Mouse (Mus musculus) gastrocnemius, postnatal 36 days (tissue): Measurements from ENCODE around the gene Usp2. TPM values are rescaled to one million over a fixed set of nuclear protein-coding genes. Genes with fewer than 3 reads are reported as not detected.

Experiments used
- DNase-seq, 2 experiments: peaks; one replicate each; pipeline ENCODE4 v3.0.0; 2022
- intact Hi-C: fragments of 180-260 bp; cut with DNase I; formaldehyde crosslinking; loops from one replicate; pipeline ENCODE4 v1.15.1; 2025
- total RNA-seq, 2 experiments: library from RNA; stranded (reverse); gene quantifications; 2 replicates each; pipeline ENCODE4 v1.2.3; 2021

Usp2 gene
- total RNA-seq, 2 experiments from 2014 or later: 236 to 254 TPM

DNA sequence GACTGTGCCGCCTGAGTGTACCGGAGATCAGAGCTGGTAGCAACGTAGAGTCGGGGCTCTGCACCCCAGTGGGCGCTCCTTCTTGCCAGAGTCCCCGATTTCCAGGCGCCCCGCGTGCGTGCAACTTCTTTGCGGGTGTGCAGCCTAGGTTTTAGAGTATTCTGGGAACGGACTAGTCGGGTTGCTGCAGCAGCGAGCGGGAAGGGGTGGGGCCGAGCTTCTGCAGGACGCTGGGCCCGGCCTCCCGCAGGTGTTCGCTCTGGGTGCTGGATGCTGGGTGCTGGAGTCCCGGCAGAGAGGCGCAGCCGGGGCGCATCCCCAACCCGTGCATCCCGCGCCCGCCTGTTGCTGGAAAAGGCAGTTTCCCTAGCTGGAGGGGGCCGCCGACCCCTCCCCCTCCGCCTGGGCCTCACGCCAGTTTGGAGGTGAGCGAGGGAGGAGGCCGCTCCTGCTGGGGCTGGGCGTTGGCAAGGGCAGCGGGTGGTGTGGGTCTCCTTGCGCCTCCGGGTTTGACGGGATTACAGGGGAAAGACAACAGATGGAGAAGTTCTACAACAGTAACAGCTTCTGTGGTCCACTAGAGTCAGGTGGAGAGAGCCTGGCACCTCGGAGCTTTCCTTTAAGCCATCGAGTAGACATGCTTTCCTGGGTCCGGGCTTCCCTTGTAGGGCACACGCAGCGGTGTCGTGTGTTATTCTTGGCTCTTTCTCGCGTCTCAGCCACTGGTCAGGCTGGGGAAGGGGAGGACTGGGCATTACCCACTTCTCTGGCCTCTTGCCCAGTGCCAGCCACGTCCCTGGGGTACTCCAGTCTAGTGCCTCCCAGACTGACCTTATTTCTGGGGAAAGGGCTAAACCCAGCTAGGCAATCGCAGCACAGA lies 68.3 kb downstream of the Usp2 start:
- intact Hi-C loops: loop anchor here (5.0 to 10.0 kb wide), 2 partner anchors 37 to 100 kb away; partner anchors contain the start of gene Cbl
- peak in 1 of 2 experiments; percentile 50 for DNase-seq

DNA sequence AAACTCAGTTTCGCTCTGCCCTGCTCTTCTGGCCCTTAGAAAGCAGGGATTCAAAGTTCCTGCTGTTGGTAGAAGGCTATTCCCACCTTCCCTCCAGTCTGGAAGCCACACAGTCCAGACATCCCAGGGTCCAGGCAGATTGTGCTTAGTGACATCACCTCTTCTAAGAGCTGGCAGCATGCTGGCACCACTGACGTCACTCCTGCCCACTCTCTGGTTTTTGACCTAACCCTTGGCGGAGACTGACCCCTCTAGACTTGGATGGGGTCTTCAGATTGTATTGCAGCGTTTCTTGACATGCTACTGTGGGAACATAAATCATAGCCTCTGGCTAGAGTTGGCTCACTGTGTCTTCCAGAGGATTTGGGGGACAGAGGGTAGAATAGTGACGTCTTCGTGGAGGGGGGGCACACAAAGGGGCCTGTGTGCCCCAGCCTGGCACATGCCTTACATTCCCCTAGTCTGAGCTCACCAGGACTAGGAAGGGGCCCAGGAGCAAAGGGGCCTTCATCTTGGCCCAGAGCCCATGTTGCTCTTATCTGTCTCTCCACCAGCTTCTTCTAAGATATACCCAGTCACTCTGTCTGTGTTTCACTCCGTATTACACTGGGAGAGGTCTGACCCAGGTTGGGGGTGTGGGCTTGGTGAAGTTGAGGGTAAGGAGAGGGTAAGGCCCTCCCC lies 69.0 kb downstream of the Usp2 start:
- intact Hi-C loops: loop anchor here (10.0 kb wide), 1 partner anchor 99 kb away; the partner anchor contains the start of gene Cbl
- no peak for DNase-seq

GRCm38 (mm10) chr9:44137846-44138245 lies 71.0 kb downstream of the Usp2 start:
- no peak for DNase-seq
- intact Hi-C loops: loop anchor here (10.0 kb wide), 1 partner anchor 97 kb away; the partner anchor contains the start of gene Cbl

- DNase-seq: no peak
- intact Hi-C loops: no loop called here
Measured at GRCm38 (mm10) chr9:44141951-44142350, 75.1 kb downstream of the Usp2 start.

DNA sequence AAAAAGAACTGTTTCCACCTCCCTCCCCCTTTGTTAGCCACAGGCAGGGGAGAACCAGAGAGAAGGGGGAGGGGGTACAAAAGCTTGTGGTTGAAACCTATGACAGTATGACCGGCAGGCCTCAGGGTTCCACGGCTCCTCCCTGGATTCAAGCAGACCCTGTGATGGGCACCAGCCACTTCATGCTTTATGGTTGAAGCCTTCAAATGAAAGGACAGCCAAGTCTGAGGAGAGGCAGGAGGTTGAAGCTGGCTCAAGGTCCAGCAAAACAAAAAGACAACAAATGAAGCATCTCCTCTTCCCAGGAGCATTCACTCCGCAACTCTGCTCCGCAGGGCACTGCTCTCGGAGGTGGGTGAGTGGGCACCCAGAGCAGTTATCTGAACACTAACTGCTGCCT lies 76.6 kb downstream of the Usp2 start:
- intact Hi-C loops: no loop called here
- DNase-seq: no peak

- intact Hi-C loops: no loop called here
- no peak for DNase-seq
Measured at GRCm38 (mm10) chr9:44144023-44144717, 77.3 kb downstream of the Usp2 start.

DNA sequence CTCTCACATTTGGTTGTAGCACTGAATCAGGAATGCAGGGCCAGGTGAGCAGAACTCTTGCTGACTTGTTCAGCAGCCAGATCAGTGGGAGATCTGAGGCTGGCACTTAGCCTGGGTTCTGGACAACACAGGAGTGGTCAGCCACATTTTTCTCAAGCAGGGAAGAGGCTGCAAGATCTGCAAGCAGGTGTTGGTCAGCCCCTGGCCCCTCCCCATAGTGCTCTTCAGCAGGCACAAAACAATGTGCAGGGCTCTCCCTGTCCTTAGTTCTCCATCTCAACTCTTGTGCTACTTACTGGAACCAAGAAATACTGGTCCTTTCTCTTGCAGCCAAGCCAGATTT lies 77.9 kb downstream of the Usp2 start:
- no peak for DNase-seq
- intact Hi-C loops: no loop called here

Other genes with a start within 250 kb of the Usp2 start
- gene Thy1, start 23.6 kb upstream of the Usp2 start, total RNA-seq: 10 to 100 TPM; 13.2 to 18.7 TPM
- gene Mfrp, start 34.7 kb downstream of the Usp2 start, total RNA-seq: not detected
- 1 to 10 TPM; 6.7 to 9.6 TPM for gene C1qtnf5, start 40.2 kb downstream of the Usp2 start, total RNA-seq
- 1 to 10 TPM in 1 of 2 experiments, under 1 TPM in 1; 0.57 to 1.3 TPM for gene Gm49380, start 46.5 kb downstream of the Usp2 start, total RNA-seq
- gene Rnf26, start 46.5 kb downstream of the Usp2 start, total RNA-seq: 1 to 10 TPM; 2.1 to 3.6 TPM
- gene Mcam, start 67.4 kb downstream of the Usp2 start, total RNA-seq: 10 to 100 TPM; 24.2 to 31.2 TPM
- 10 to 100 TPM in 1 of 2 experiments, 1 to 10 TPM in 1; 7.8 to 10.4 TPM for gene Cbl, start 167.0 kb downstream of the Usp2 start, total RNA-seq
- gene Ccdc153, start 173.7 kb downstream of the Usp2 start, total RNA-seq: not detected
- 1 to 10 TPM in 1 of 2 experiments, under 1 TPM in 1; 0.44 to 1.4 TPM for gene Pdzd3, start 184.4 kb downstream of the Usp2 start, total RNA-seq
- gene Nlrx1, start 201.6 kb downstream of the Usp2 start, total RNA-seq: 10 to 100 TPM; 22.4 to 22.6 TPM
- gene Abcg4, start 221.6 kb downstream of the Usp2 start, total RNA-seq: under 1 TPM; 0.48 to 0.74 TPM
- 1 to 10 TPM; 4.9 to 6.0 TPM for gene Hinfp, start 238.7 kb downstream of the Usp2 start, total RNA-seq